Mouse (Mus musculus) spleen, postnatal 10 days (tissue): ENCODE data around the gene Sox15.

Experiments
- DNase-seq, 2 experiments: peaks; one replicate each; pipeline ENCODE4 v3.0.0; 2021 to 2022; ENCODE audit warnings: low spot score in 2 of 2

The Sox15 gene

GRCm38 (mm10) chr11:69633128-69633866 is 21.8 kb upstream of the Sox15 start:
- peak in 1 of 2 experiments; percentile 75 for DNase-seq

GRCm38 (mm10) chr11:69635471-69635870 is 19.6 kb upstream of the Sox15 start:
- DNase-seq: no peak

- DNase-seq: no peak
Measured at GRCm38 (mm10) chr11:69645860-69646259, 9.3 kb upstream of the Sox15 start.

- no peak for DNase-seq
Measured at GRCm38 (mm10) chr11:69653399-69653798, 1.7 kb upstream of the Sox15 start.

- DNase-seq: no peak
Measured at GRCm38 (mm10) chr11:69654760-69655159, 354 bp upstream of the Sox15 start.

- no peak for DNase-seq
Measured at GRCm38 (mm10) chr11:69656065-69656455, 946 bp downstream of the Sox15 start.

GRCm38 (mm10) chr11:69656617-69657461 is 1.7 kb downstream of the Sox15 start:
- peak; percentile 55 to 69 for DNase-seq

GRCm38 (mm10) chr11:69657462-69657881 is 2.4 kb downstream of the Sox15 start:
- no peak for DNase-seq

GRCm38 (mm10) chr11:69661221-69661881 is 6.2 kb downstream of the Sox15 start:
- DNase-seq: peak in 1 of 2 experiments; percentile 29

GRCm38 (mm10) chr11:69662213-69662966 is 7.3 kb downstream of the Sox15 start, which contains the start of gene Mpdu1:
TSS of gene Mpdu1 (minus strand) at chr11:69662642.
- DNase-seq: peak; percentile 92 to 94

GRCm38 (mm10) chr11:69662967-69663671 is 8.0 kb downstream of the Sox15 start:
- DNase-seq: no peak

GRCm38 (mm10) chr11:69663795-69664194 is 8.7 kb downstream of the Sox15 start:
- no peak for DNase-seq

GRCm38 (mm10) chr11:69664841-69665240 is 9.7 kb downstream of the Sox15 start:
- no peak for DNase-seq

GRCm38 (mm10) chr11:69665457-69665960 is 10.4 kb downstream of the Sox15 start:
- no peak for DNase-seq

GRCm38 (mm10) chr11:69665961-69666664 is 11.0 kb downstream of the Sox15 start, which contains the start of gene Cd68:
TSS of gene Cd68 (minus strand) at chr11:69666153.
- peak in 1 of 2 experiments; percentile 71 for DNase-seq

- no peak for DNase-seq
Measured at GRCm38 (mm10) chr11:69666665-69667005, 11.5 kb downstream of the Sox15 start.

- DNase-seq: peak; percentile 80 to 97
Measured at GRCm38 (mm10) chr11:69670786-69671725, 15.9 kb downstream of the Sox15 start.

GRCm38 (mm10) chr11:69671726-69672124 is 16.6 kb downstream of the Sox15 start:
- no peak for DNase-seq

GRCm38 (mm10) chr11:69672211-69672706 is 17.1 kb downstream of the Sox15 start, which contains the start of gene Eif4a1:
TSS of gene Eif4a1 (minus strand) at chr11:69672423.
- DNase-seq: peak; percentile 99
